Mouse (Mus musculus): ENCODE results near the gene Rfx4.

Gene Rfx4

GRCm38 (mm10) chr10:84867577-84867976 is 111.7 kb downstream of the Rfx4 start:
- no peak for DNase-seq (ENCODE audit: low read depth, low spot score)

DNA sequence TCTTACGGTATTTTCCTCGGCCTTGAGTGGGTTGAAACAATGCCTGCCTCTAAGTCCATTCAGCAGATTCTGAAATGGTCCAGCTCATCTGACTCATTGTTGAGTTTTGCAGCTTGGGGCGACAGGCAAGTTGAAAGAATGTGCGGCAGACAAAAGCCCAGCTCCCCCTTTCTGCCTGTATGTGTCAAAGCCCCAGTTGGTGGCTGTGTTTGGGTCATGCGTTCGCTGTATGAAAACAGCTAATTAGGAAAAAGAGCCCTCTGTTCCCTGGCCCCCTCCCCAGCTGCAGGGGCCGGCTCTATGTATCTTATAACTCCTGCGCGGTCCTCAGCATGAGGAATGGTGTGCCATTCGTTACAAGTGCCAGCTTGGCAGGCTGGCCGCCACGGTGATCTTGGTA is 115.4 kb downstream of the Rfx4 start:
- DNase-seq (ENCODE audit: low read depth, low spot score): no peak

GRCm38 (mm10) chr10:84871921-84872320 is 116.1 kb downstream of the Rfx4 start:
- no peak for DNase-seq (ENCODE audit: low read depth, low spot score)

DNA sequence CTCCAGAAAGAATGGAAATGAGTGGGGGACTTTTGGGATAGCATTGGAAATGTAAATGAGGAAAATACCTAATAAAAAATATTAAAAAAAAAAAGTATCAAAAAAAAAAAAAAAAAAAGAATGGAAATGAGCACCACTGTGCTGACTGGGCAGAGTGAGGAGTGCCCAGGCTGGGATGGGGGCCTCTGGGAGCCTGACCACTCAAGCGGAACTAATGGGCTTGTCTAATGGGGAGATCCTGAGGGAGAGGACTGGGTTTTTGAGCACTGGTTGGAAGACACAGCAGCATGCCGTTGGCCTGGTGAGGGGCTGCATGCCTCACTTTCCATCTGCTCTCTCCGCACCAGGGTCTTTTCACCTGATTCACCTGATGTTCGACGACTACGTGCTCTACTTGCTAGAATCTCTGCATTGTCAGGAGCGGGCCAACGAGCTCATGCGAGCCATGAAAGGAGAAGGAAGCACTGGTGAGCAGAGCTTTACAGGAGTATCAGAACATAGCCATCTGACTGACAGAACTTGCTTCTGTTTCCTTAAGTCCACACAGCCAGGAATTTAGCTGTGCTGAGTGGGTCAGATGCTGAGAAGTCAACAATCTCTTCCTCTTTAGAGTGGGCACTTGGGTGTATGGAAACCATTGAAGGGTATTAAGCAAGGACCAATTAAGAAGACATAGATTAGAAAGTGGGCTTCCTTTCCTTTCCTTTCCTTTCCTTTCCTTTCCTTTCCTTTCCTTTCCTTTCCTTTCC is 124.1 kb downstream of the Rfx4 start:
- no peak for DNase-seq (ENCODE audit: low read depth, low spot score)

DNA sequence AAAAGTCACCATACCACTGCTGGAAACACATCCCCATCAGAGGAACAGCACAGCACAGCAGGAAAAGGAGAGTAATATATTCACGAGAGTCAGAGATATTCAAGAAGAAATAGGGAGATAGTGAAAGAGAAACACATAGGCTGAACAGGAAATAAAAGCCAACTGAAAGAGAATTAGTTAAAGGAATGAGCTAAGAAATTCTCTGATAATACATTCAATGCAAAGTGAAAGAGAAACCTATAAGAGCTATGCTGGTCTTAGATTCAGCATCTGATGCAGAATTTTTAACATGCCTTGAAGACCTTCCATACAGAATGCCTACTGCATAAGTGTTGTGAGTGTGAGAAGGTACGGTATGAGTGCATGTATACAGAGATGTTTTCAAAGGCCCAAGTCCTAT is 126.7 kb downstream of the Rfx4 start:
- DNase-seq (ENCODE audit: low read depth, low spot score): no peak

DNA sequence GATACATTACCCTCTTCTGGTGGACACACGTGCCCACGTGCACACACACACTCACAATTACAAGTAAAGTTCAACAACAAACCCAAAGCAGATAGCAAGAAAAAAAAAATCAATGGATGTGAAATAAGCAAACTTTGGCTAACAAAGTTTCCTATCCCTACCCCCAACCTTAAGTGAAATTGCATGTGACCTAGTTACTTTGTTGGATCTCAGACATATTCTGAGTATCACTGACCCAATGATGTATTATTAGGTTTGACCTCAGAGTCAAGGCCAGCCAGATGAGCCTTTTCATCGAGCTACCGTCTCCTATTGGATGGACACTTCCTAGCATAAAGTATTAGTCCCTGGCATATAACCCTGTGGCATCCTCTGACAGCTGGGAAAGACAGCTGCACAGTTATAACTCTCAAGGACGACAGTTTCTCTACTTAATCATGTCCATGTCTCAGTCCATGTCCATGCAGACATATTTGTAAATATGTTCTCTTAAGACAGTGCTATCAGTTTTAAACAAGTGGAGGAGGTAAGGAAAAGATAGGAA is 129.6 kb downstream of the Rfx4 start:
- DNase-seq (ENCODE audit: low read depth, low spot score): no peak

DNA sequence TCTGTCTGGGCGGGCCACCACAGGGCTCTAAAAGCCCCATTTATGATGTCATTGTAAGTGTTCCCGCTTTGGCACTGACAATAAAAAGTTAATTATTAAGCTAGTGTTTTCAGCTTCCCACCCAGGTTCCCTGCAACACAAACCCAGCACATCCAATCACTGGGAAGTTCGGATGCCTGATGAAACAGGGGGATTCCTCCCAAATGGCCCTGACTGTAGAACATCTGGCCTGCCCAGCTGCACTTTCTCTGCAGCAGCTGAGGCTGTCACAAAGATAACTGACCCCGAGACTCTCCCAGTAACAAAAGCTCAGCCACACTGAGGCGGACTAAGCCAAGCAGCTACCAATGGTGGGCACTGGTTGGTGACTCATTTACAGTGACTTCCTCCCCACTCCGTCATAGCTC is 130.4 kb downstream of the Rfx4 start:
- no peak for DNase-seq (ENCODE audit: low read depth, low spot score)

DNA sequence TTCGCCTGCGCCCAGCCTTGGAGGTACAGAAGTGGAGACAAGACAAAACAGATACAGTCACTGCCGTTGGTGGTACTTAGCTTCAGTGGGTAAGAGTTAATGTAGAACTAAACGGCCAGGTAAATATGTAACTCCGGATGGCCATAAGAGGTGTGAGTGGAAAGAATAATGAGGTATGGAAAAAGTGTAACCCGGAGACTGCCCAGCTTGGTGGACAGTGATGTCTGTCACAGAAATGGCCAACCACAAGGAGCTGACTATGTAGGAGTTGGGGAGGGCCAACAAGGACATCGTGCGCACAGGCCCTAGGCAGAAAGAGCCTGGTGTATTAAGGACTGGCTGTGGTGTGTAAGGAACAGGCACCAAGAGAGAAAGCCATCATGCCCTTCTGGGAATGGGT is 130.9 kb downstream of the Rfx4 start:
- DNase-seq (ENCODE audit: low read depth, low spot score): no peak

DNA sequence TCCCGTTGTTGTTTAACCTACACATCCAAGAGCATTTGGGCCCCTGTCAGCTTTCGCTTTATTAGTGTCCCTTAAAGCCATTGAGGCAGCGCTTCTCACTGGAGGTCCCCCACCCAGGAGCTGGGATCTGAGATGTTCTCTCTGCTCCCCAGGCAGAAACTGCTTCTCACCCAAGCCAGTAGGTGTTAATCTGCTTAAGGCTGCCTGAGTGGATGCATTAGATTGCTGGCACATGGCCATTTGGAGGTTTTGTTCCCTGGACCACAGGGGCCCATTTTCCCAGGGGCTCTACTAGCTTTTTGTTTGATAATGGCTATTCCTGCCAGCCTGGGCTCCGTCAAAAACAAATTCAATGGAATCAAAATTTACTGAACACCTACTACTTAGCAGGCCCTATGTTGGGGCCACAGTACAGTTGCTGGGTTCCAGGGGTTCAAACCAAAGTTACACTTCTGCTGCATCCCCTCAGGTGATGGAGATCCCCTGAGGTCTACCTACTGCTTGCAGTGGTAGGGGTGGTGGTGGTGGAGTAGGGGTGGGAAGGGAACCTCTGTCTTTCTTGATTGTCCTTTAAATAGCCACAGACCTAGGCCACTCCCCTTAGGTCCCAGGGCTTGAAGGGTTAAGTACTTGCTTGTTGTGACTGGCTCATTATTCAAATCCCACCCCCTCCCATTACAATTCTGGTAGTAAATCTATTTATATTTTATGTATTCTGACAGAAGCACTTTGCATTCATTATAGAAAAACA is 133.4 kb downstream of the Rfx4 start:
- no peak for DNase-seq (ENCODE audit: low read depth, low spot score)

DNA sequence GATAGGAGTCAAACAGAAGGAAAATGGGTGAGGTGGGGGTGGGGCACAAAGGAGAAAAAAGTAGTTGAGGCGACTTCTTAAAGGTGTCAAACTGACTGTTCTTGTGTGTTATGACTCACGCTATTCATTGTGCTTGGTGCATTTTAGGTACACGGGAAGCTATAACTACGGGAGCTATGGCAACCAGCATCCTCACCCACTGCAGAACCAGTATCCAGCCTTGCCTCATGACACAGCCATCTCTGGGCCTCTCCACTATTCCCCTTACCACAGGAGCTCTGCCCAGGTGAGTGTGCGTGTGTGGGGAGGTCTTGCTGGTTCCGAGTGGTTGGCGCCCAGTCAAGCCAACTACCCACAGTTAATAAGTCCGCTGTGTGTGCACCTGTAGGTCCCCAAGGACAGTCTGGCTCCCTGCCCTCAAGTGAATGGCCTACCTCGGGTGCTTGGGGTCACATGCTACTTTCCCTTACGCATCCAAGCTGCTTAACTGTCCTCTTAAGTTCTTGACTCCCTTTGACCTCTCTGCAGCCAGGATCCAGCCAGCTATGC is 140.0 kb downstream of the Rfx4 start:
- DNase-seq (ENCODE audit: low read depth, low spot score): no peak

- DNase-seq (ENCODE audit: low read depth, low spot score): no peak
Observed at GRCm38 (mm10) chr10:84896941-84897930, 141.4 kb downstream of the Rfx4 start.

GRCm38 (mm10) chr10:84898144-84898979 is 142.5 kb downstream of the Rfx4 start:
- no peak for DNase-seq (ENCODE audit: low read depth, low spot score)

- DNase-seq (ENCODE audit: low read depth, low spot score): no peak
Observed at GRCm38 (mm10) chr10:84901676-84902075, 145.8 kb downstream of the Rfx4 start.

DNA sequence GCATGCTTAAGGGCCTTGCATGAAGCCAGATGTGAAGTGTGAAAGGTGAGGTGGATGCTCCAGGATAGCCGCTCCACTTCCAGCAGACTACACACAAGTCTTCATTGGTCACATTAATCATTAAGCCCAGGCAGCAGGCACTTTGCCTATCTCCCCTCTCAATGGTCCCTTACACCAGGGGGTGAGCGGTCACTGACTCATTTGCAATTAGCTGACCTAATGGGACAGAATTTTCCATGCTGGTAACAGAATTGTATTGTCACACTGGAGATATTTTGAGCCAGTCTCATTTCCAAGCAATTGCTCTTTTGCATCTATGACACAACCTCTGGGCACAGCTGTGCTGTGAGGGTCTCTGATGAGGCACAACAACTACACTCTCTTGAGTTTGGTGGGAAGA is 146.4 kb downstream of the Rfx4 start:
- no peak for DNase-seq (ENCODE audit: low read depth, low spot score)

DNA sequence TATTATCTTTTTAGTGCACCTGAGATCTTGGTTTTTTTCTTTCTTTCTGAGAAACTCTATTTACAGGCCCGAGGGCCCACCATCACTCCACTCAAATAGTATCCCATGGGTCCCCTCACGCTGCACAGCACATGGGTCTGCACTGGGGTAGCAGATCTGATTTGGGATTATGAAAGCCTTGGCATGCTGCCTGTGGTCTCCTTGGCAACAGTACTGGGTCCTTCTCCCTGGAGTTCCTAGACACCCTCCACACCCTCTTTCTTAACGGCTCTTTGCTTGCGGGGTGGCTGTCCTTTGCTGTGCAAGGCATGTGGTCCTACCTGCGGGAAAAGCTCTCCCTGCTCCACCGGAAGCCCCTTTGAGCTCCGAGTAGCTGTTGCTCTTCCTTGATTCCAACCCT is 147.4 kb downstream of the Rfx4 start:
- DNase-seq (ENCODE audit: low read depth, low spot score): no peak

DNA sequence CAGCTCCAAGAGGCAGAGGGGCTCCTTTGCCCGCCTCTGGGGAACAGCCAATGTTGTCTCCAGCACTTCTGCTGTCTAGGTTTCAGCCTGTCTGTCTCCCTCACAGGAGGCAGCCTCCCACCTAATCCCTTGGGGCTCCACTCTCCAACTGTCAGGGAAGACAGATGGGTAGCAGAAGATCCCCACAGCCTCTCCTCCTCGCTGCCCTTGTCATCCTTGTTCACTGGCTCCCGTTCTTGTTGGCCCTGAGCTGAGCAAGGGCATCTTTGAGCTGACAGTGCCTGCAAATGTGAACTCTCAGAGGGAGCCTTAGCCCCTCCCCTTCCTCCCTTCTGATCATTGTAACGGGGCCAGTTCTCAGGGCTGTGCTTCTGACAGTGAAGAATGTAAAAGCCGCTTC is 147.9 kb downstream of the Rfx4 start:
- no peak for DNase-seq (ENCODE audit: low read depth, low spot score)

DNA sequence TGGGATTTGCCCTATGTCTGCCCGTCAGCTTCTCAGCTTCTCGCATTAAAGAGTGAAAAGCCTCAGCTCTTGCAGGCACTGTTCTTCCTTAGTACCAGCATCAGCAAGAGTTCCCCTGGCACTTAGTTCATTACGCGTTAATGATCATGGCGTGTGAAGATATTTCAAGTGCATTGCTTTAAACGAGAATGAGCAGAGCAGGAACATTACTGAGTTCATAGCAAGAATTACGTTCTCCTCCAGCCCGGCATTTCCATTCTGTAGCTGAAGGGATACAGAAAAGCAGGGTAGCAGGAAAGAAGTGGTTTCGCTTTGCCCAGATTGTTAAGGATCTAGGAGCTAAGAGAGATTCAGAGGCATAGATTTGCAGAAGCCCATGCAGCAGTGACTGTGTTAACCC is 151.0 kb downstream of the Rfx4 start:
- DNase-seq (ENCODE audit: low read depth, low spot score): no peak

- DNase-seq (ENCODE audit: low read depth, low spot score): no peak
Observed at GRCm38 (mm10) chr10:84908006-84908405, 152.1 kb downstream of the Rfx4 start.

- no peak for DNase-seq (ENCODE audit: low read depth, low spot score)
Observed at GRCm38 (mm10) chr10:84908471-84908870, 152.6 kb downstream of the Rfx4 start.

DNA sequence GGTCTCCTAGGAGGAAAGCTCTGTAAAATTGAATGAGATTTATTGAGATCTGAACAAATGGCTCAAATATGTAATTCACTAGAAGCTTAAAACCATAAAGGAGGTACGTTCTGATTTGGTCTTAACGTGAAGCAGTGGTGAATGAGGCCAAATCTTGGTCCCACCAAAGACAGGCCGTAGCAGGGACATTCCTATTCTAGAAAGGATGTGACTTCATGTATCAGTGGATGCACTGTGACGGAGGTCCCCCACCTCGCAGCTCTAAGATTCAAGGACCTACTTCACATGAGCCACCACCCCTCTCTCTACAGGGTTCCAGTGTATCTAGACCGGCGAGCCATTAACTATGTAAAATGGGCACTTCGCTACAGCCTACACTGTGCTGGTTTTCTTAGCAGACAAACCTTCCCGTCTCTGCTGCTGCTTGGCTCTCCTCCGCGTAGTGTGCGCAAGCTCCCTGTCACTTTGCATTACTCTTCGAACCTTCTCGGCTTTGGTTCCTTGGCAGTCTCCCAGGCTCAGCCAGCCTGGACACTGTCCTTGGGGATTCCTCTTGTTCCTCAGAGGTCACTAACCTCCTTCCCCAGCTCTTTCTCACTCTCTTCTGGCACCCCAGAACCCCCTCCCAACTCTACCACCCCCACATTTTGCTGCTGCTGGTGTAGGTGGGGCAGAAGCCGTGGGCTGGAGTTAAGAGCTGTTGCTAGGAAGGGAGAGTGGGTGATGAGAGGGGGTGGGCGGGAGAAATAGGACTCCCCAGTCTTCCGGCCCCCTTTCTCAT is 153.3 kb downstream of the Rfx4 start:
- no peak for DNase-seq (ENCODE audit: low read depth, low spot score)
